Mouse (Mus musculus) megakaryocyte progenitor cell, adult 5-6 weeks (primary cell): ENCODE measurements around the gene Galntl5. TPM values are rescaled to one million over a fixed set of nuclear protein-coding genes. Genes with fewer than 3 reads are reported as not detected.

Source experiments
- total RNA-seq, 2 experiments: library from RNA; stranded (forward) in 1 of 2; stranded (reverse) in 1 of 2; fragments of 157-497, 149-512 nt in 1 of 2; fragments of 200-1000 nt in 1 of 2; gene quantifications; 2 replicates each; pipeline versions ENCODE4 v1.2.3 to v1.2.4; 2015 to 2017

Galntl5 gene
- total RNA-seq, 2 experiments from 2014 or later: not detected

Other genes starting within 250 kb of the Galntl5 start
- 21.1 and 21.2 TPM in 2 replicates for gene Prkag2, start 80.8 kb upstream of the Galntl5 start, total RNA-seq (2015)
- 25.4 and 26.1 TPM in 2 replicates for gene Prkag2, start 80.8 kb upstream of the Galntl5 start, total RNA-seq (2017)
- 23.2 and 28.5 TPM in 2 replicates for gene Galnt11, start 40.4 kb downstream of the Galntl5 start, total RNA-seq (2015)
- gene Galnt11, start 40.4 kb downstream of the Galntl5 start, total RNA-seq (2017): 18.0 and 18.8 TPM in 2 replicates
- not detected in 2 replicates for gene E130116L18Rik, start 41.7 kb downstream of the Galntl5 start, total RNA-seq (2015)
- gene E130116L18Rik, start 41.7 kb downstream of the Galntl5 start, total RNA-seq (2017): not detected in 2 replicates